Mouse (Mus musculus) heart, postnatal 0 days (tissue): ENCODE results near the gene Ell2.

Experiments
- CTCF ChIP-seq: IDR thresholded peaks from 2 replicates; pipeline ENCODE4 v1.5.1; 2016; ENCODE audit warnings: antibody characterized with exemption, control low read depth, low read depth
- EP300 ChIP-seq: IDR thresholded peaks from 2 replicates; pipeline ENCODE4 v1.6.1; 2016; ENCODE audit warnings: antibody characterized with exemption, low read depth

- TF ChIP-seq CTCF, result no peak
- no peak for TF ChIP-seq EP300
Measured at GRCm38 (mm10) chr13:75778156-75778555, 71.6 kb downstream of the Ell2 start.
